Mouse (Mus musculus): ENCODE measurements around the gene Tm9sf4. TPM values are rescaled to one million over a fixed set of nuclear protein-coding genes. Genes with fewer than 3 reads are reported as not detected.

The Tm9sf4 gene
- 10 to 100 TPM; 48.6 to 52.9 TPM for total RNA-seq (2021)

DNA sequence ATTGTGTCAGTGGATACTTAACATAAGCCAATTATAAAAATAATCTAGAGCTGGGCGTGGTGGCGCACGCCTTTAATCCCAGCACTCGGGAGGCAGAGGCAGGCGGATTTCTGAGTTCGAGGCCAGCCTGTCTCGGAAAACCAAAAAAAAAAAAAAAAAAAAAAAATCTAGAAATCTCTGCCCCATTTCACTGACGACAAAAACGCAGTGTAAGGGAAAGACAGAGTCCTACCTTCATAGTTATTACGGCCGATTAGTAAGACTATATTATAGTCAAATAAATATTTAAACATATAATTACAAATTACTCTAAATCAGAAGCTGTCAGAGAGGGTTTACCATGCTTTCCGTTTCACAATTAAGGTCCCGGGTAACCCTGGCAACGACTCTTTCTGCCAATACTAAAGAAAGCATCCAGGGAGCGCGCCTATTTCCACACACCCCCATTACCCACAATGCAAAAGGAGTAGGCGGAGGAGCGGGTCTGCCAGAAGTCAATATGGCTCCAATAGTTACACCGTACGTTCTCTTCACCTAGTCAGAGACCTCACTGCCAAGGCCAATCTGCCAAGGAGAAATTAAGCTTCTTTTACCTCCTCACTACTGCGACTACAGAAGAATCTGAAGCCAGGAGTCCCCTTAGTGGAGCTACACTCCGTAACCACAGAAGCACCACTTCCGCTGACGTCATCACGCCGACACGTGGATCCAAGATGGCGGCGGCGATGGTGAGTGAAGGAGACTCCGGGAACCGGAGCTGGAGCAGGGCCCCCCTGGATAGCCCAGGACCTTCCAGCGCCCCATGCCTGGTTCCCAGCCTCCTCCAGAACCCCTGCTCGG lies at the start of gene Tm9sf4:
Gene Tm9sf4 (plus strand): TSS at position 460 of the 840 bp plus-strand sequence.
- intact Hi-C loops (cut with DNase I) = loop anchor here (2.0 to 5.0 kb wide), 2 partner anchors 80 to 186 kb away; partner anchors contain the start of genes Asxl1, Plagl2 and Pofut1
- DNase-seq = peak; percentile 93 to 97

- DNase-seq = no peak
- intact Hi-C loops (cut with DNase I) = no loop called here
Observed at GRCm38 (mm10) chr2:153115679-153116081, 45.4 kb upstream of the Tm9sf4 start.

DNA sequence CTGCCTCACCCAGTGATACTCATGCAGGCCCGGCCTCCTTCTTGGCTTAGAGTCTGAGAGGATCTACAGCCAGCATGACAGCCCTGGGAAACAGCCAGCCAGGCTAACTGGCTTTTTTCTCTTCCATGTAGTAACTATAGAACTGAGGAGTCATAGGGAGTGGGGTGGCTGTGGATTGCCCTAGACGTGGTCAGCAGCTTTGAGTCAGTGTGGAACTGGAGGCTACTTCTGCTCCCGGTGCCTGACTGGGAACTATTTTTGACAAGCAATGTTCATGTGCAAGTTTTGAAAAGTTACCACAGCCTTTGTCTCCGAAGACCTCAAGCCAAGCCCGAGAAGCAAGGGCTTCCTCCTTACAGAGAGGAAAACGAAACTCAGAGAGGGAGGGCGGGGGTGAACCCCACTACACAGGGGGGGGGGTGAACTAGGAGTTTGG lies 44.0 kb upstream of the Tm9sf4 start:
- DNase-seq = peak in 1 of 2 experiments; percentile 7
- intact Hi-C loops (cut with DNase I) = no loop called here

DNA sequence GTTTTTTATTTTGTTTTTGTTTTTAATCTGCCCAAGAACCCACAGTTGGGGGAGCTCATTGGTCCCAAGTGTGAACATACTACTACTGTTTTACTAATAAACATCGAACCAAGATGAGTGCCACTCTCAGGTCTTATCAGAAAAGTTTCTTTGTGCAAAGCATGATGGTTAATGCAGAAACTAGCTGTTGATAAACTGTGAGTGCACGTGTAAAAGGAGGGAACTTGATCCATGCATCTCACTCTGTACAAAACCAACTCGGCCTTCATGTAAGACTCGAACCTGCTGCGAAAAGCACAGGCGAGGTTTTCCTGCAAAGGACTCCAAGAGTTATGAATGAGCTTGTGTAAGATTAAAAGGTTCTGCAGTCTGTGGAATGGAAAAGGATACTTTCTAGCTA lies 41.6 kb upstream of the Tm9sf4 start:
- intact Hi-C loops (cut with DNase I) = no loop called here
- no peak for DNase-seq

DNA sequence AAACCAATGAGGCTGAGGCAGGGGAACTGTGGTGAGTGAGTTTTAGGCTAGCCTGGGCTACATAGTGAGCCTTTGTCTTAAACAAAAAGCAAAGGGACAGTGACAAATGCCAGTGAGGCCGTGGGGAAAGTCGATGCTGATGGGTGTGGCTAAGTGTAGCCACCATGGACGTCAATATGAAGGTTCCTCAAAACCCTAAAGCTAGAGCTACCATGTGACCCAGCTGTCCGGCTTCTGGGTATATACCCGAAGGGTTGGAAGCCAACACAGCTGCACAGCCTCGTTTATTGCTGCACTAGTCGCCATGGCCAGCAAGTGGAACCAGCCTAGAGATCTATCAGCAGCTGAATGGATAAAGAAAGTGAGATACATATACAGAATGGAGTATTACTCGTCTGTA lies 41.0 kb upstream of the Tm9sf4 start:
- intact Hi-C loops (cut with DNase I) = no loop called here
- no peak for DNase-seq

- intact Hi-C loops (cut with DNase I) = no loop called here
- DNase-seq = no peak
Observed at GRCm38 (mm10) chr2:153121821-153122615, 39.1 kb upstream of the Tm9sf4 start.

DNA sequence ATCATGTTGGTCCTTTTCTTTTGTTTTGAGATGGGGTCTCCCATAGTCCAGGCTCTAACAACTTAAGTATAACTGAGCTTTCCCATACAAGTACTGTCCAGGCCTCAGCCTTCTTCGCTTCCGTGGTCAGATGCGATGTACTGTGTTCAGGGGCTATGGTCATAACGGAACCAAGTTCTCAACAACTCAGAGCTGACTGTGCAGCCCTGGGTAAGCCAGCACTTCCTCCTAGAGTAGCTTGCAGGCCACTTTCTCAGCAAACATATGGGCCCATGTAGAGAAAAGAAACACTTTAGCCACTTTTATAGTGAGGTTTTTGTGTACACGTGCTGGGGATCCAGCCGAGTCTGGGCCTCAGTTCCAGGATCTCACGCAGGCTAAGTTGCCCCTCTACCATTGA lies 38.4 kb upstream of the Tm9sf4 start:
- no peak for DNase-seq
- intact Hi-C loops (cut with DNase I) = no loop called here

DNA sequence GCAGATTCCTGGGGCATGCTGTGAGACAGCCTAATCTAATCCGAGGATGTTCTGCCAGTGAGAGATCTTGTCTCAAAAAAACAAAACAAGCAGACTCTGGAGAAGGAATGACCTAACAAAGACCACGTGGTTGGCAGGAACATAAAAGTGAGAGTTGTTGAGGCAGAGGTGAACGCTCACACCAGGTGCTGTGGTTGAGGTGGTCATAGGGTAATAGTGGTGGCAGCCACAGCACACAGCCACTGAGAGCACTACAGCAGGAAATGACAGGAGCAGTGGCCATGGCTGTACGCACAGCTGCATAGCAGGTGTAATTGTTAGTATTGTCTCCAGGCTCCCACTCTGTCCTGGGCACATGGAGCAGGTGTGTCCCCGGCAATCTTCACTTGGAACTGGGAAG lies 35.2 kb upstream of the Tm9sf4 start:
- intact Hi-C loops (cut with DNase I) = no loop called here
- DNase-seq = no peak

GRCm38 (mm10) chr2:153131019-153131418 lies 30.1 kb upstream of the Tm9sf4 start:
- intact Hi-C loops (cut with DNase I) = no loop called here

DNA sequence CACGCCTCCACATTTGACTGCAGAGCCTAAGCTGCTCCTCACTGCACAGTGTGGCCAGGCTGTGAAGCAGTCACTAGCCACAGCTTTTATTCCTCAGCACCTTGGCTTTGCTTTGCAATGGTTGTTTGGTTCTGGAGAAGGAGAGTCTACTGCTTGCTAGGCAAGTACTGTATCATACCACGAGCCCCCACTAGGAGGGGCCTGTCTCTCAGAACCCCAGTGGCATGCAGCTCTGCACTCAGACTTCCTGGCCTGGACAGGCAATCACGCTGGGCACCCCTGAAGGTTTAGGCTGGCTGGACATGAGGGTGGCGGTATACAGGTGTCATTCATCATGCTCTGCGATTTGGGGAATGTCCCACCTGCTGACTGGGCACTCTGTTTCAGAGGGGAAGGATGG lies 26.9 kb upstream of the Tm9sf4 start:
- intact Hi-C loops (cut with DNase I) = no loop called here
- DNase-seq = no peak

More at GRCm38 (mm10) chr2:153131019-153131418, 30.1 kb upstream of the Tm9sf4 start:
- DNase-seq = peak in 1 of 2 experiments; percentile 19

DNA sequence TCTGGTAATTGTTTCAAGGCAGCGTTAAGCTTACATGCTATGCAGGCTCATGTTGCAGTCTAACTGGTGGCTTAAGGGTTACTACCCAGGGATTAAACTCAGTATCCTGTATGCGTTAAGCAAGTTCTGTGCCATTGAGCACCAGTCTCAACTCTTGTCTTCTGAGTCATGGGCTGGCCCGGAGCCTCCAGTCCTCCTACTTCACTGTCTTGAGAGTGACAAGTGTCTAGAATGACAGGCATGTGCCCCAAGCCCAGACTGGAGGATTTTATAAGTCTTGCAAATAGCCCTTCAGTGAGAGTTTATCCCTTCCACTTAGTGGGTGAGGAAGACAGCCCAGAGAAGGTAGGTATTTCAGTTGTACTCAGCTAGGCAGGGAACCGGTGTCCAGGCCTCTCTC lies 24.9 kb upstream of the Tm9sf4 start:
- DNase-seq = no peak
- intact Hi-C loops (cut with DNase I) = no loop called here

GRCm38 (mm10) chr2:153139158-153139557 lies 21.9 kb upstream of the Tm9sf4 start:
- intact Hi-C loops (cut with DNase I) = no loop called here
- no peak for DNase-seq

- peak; percentile 20 for DNase-seq
- intact Hi-C loops (cut with DNase I) = no loop called here
Observed at GRCm38 (mm10) chr2:153139996-153140613, 21.0 kb upstream of the Tm9sf4 start.

GRCm38 (mm10) chr2:153142620-153143199 lies 18.4 kb upstream of the Tm9sf4 start:
- intact Hi-C loops (cut with DNase I) = loop anchor here (1.0 to 2.0 kb wide), 2 partner anchors 62 to 94 kb away; no protein-coding TSS in a partner anchor

DNA sequence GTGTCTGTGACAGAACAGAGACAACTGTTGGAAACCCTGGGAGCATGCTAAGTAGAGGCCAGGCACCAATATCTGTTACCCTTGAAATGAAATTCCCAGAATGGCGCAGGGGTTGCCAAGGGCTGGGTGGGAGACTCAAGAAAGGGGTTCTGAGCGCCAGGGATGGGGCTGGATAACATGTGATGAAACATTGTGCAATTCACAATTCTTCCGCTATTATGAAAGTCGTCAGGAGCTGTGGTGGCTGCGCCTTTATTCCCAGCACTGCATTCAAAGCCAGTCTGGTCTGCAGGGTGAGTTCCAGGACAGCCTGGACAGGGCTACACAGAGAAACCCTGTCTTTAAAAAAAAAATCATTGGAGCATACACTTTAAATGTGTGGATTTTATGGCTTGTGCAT lies 15.8 kb upstream of the Tm9sf4 start:
- intact Hi-C loops (cut with DNase I) = loop anchor here (2.0 to 5.0 kb wide), 4 partner anchors 97 to 317 kb away; partner anchors contain the start of genes Plagl2 and Pofut1
- DNase-seq = no peak

More at GRCm38 (mm10) chr2:153142620-153143199, 18.4 kb upstream of the Tm9sf4 start:
- DNase-seq = peak; percentile 36 to 51

DNA sequence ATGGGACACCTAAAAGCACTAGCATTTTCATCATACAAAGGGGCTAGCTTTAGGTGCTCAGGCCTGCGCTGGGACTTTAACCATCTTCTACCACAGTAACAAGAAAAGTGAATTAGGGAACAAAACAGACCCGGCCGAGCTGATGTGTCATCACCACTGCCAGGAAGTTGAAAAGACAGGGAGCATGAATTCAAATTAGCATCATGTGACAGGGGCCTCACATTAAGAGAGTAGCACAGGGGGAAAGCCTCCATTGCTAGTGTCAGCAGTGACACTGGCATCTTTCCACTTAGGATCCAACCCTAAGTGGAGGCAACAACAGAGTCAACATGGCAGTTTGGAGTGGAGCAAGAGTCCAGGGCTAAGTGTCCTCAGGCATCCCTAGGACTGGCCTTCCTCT lies 13.9 kb upstream of the Tm9sf4 start:
- intact Hi-C loops (cut with DNase I) = loop anchor here (1.0 to 5.0 kb wide), 5 partner anchors 95 to 439 kb away; partner anchors contain the start of genes Plagl2 and Pofut1
- no peak for DNase-seq

- intact Hi-C loops (cut with DNase I) = loop anchor here (1.0 to 5.0 kb wide), 5 partner anchors 95 to 439 kb away; partner anchors contain the start of genes Plagl2 and Pofut1
- peak; percentile 73 for DNase-seq
Observed at GRCm38 (mm10) chr2:153147715-153148114, 13.4 kb upstream of the Tm9sf4 start.

- no peak for DNase-seq
- intact Hi-C loops (cut with DNase I) = loop anchor here (5.0 kb wide), 3 partner anchors 93 to 313 kb away; partner anchors contain the start of genes Plagl2 and Pofut1
Observed at GRCm38 (mm10) chr2:153149742-153150141, 11.4 kb upstream of the Tm9sf4 start.

DNA sequence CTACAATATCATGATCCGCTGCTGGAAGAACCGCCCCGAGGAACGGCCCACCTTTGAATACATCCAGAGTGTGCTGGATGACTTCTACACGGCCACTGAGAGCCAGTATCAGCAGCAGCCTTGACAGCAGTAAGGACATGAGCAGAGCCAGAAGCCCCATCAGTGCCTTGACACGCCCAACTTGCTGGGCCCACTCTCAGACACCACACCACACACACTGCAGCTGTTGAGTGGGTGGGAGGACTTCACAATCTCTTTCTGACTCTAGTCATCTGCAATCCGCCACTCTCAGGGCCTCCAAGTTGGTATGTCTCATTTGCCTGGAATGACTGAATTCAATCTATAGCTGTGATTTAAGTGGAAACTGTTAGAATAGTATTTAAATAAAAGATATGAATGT lies 10.1 kb upstream of the Tm9sf4 start:
- DNase-seq = no peak
- intact Hi-C loops (cut with DNase I) = no loop called here
